Comparison of ENCODE assay signal across 20 mouse cellular contexts in the genomic region with DNA sequence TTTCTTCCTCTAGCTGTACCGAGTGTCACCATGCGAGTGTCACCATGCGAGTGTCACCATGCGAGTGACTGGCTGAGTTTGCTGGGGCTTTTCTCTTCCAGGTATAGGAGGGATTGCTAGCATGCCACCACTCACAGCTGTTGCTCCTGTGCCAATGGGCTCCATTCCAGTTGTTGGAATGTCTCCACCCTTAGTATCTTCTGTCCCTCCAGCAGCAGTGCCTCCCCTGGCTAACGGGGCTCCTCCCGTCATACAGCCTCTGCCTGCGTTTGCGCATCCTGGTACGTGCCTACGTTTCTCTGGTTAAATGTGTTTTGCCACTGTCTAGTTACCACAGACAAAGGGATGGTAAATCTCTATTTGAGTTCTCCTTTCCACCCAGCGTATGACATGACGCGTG.
DNase-seq lines count a peak whose midpoint lies in the region; ATAC-seq and TF ChIP-seq lines count a peak whose summit lies in the region.
"Had no signal": no experiment of that assay in that cellular context is flagged by ENCODE, and none has a peak within 500 bp of the region (broad histone marks: within the 10 kb centered on the region; RNA-seq: fewer than 3 reads in every experiment).

No protein-coding gene starts in this region.

- H3K4me1 ChIP-seq in liver, embryonic 11.5 days (replicated peaks; ENCODE audit: control insufficient read depth, insufficient read depth, low read length): peaks cover 9% of the 10 kb centered on the region
- H3K4me1 ChIP-seq in intestine, postnatal 0 days (replicated peaks; ENCODE audit: control insufficient read depth, insufficient read depth, low read length): no peaks in the 10 kb centered on the region; the same call in 1 of the 2 replicates
- H3K4me1 ChIP-seq: forebrain, embryonic 13.5 days; intestine, embryonic 15.5 days had no signal

- no peaks in the 10 kb centered on the region; the same call in 1 of the 2 replicates for H3K27me3 ChIP-seq in liver, embryonic 11.5 days (replicated peaks; ENCODE audit: control insufficient read depth, insufficient read depth, low read length)
- H3K27me3 ChIP-seq in intestine, postnatal 0 days (replicated peaks; ENCODE audit: control insufficient read depth, insufficient read depth, low read length): no peaks in the 10 kb centered on the region
- H3K27me3 ChIP-seq: CH12.LX; embryonic facial prominence, embryonic 15.5 days; forebrain, embryonic 13.5 days; intestine, embryonic 15.5 days; Patski had no signal

- WGBS in liver, embryonic 11.5 days: 92% methylated on average over 13 of the region's 13 CpGs
- WGBS in intestine, postnatal 0 days: 92% methylated on average over 13 of the region's 13 CpGs

- intact Hi-C loops in gastrocnemius, postnatal 14 days (cut with DNase I; ENCODE audit: low total_unique reads): loop anchor here (10.0 kb wide), 1 partner anchor 67 kb away; no protein-coding TSS in a partner anchor

- no peak overlapping the region for H3K27ac ChIP-seq in liver, embryonic 11.5 days (ENCODE audit: low read depth, low read length)
- no peak overlapping the region for H3K27ac ChIP-seq in intestine, postnatal 0 days (ENCODE audit: low read depth, low read length)
- H3K27ac ChIP-seq: embryonic facial prominence, embryonic 15.5 days; forebrain, embryonic 13.5 days; hindbrain, embryonic 10.5 days; hindbrain, embryonic 14.5 days; intestine, embryonic 15.5 days had no signal

- no peak overlapping the region for H3K9ac ChIP-seq in liver, embryonic 11.5 days (ENCODE audit: low read depth, low read length)
- H3K9ac ChIP-seq in intestine, postnatal 0 days (ENCODE audit: low read depth, low read length): no peak overlapping the region
- H3K9ac ChIP-seq: embryonic facial prominence, embryonic 15.5 days; forebrain, embryonic 13.5 days; hindbrain, embryonic 14.5 days; intestine, embryonic 15.5 days had no signal

- H3K4me3 ChIP-seq in liver, embryonic 11.5 days (ENCODE audit: low read depth, low read length): no peak overlapping the region
- H3K4me3 ChIP-seq in intestine, postnatal 0 days (ENCODE audit: low read depth, low read length): no peak overlapping the region
- H3K4me3 ChIP-seq: embryonic facial prominence, embryonic 15.5 days; forebrain, embryonic 13.5 days; hindbrain, embryonic 10.5 days; intestine, embryonic 15.5 days had no signal

- no peak for ATAC-seq in liver, embryonic 11.5 days (replicated peaks; ENCODE audit: low FRiP score)
- no peak for ATAC-seq in intestine, postnatal 0 days
- ATAC-seq: activated CD4-positive, CD25-positive, alpha-beta regulatory T cell, adult 4 months; forebrain, embryonic 13.5 days; intestine, embryonic 15.5 days; Patski had no signal

- TF ChIP-seq CTCF in intestine, postnatal 0 days (IDR thresholded peaks at IDR 0.05; ENCODE audit: low read depth): no peak

- no peak overlapping the region for H3K4me2 ChIP-seq in liver, embryonic 11.5 days
- H3K4me2 ChIP-seq in intestine, postnatal 0 days (replicated peaks; ENCODE audit: low read depth): no peak overlapping the region
- H3K4me2 ChIP-seq: embryonic facial prominence, embryonic 15.5 days; forebrain, embryonic 13.5 days; hindbrain, embryonic 14.5 days; intestine, embryonic 15.5 days had no signal

- peaks cover 11% of the 10 kb centered on the region for H3K36me3 ChIP-seq in liver, embryonic 11.5 days (ENCODE audit: control insufficient read depth, insufficient read depth, low read length)
- peaks cover 19% of the 10 kb centered on the region for H3K36me3 ChIP-seq in intestine, postnatal 0 days (ENCODE audit: control insufficient read depth, insufficient read depth)
- H3K36me3 ChIP-seq: intestine, embryonic 15.5 days had no signal

- H3K9me3 ChIP-seq in liver, embryonic 11.5 days (ENCODE audit: control insufficient read depth, low read length): no peaks in the 10 kb centered on the region
- H3K9me3 ChIP-seq in intestine, postnatal 0 days (ENCODE audit: control insufficient read depth): no peaks in the 10 kb centered on the region
- H3K9me3 ChIP-seq: embryonic facial prominence, embryonic 15.5 days; forebrain, embryonic 13.5 days; hindbrain, embryonic 10.5 days; intestine, embryonic 15.5 days had no signal

- peak; percentile 34 for DNase-seq in gastrocnemius, postnatal 10 days
- DNase-seq in gastrocnemius, adult 18-20 months (ENCODE audit: low spot score): no peak
- DNase-seq in liver: peak; percentile 51
- DNase-seq in liver, embryonic 11.5 days (ENCODE audit: low spot score): no peak
- DNase-seq in gastrocnemius, postnatal 14 days: peak; percentile 35
- no peak for DNase-seq in cerebellum, postnatal 14 days
- DNase-seq: adrenal gland, adult 2 months; adrenal gland, postnatal 25 days; cerebellum, adult 18-20 months; cerebellum, adult 9-11 months; kidney, adult 2 months had no signal

Comparison
In these comparisons a context has a peak if more than half of its experiments do, and no peak if none do; other contexts are left out.
1. DNase-seq: peak in gastrocnemius, postnatal 10 days (single experiment), liver (single experiment) and gastrocnemius, postnatal 14 days (single experiment); none in gastrocnemius, adult 18-20 months (single experiment), liver, embryonic 11.5 days (single experiment) and cerebellum, postnatal 14 days (0 of 2).